Mouse (Mus musculus): Measurements from ENCODE around the gene Xpo6.

The Xpo6 gene

DNA sequence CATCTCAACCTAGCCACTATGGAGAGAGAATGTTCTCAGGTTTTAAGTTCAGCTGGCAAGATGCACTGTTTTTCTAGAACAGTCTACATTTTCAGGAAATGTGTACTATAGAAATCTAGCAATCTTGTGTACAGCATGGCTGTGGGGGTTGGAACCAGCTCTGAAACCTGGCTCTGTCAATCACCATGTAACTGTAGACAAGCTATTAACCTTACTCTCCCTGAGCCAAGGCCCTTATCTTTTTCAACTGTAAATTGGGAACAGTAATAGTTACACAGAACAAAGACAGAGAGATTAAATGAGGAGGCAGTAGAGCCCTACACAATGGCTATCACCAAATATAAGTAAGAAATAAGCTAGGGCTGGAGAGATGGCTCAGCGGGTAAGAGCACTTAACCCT lies 8.8 kb downstream of the Xpo6 start:
- DNase-seq (ENCODE audit: low spot score): no peak

DNA sequence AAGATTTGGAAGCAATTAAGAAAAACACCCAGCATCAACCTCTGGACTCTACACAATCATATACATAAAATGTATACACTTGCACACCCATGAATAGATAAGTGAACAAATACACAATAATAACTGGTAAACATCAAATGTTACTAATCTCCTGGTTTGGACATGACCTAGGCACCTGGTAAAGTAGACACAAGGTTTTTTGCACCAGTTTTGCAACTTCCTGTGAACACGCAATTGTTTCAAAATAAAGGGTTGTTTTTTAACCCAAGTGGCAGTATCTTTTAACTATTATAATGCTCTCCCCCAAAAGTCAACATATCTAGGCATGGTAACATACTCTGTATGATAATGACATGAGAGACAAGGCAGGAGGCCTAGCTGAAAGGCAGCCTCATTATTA lies 10.8 kb downstream of the Xpo6 start:
- DNase-seq (ENCODE audit: low spot score): no peak

DNA sequence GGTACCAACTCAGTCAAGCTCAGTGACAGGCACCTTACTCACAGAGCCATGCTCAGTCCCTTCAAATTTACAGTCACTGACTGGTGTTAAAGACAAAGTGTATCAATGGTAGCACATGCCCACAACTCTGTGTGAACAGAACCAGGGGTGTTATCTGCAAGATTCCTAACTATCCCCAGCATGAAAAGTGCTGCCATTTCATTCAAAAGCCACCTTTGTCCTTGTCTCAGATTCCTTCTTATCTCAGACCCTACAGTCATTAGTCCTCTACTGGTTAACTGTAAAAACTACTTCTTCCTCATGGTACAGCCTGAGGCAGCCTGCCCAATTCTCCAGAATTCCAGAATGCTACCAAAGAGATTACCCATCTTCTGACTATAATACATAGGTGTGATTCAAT lies 14.3 kb downstream of the Xpo6 start:
- no peak for DNase-seq (ENCODE audit: low spot score)

DNA sequence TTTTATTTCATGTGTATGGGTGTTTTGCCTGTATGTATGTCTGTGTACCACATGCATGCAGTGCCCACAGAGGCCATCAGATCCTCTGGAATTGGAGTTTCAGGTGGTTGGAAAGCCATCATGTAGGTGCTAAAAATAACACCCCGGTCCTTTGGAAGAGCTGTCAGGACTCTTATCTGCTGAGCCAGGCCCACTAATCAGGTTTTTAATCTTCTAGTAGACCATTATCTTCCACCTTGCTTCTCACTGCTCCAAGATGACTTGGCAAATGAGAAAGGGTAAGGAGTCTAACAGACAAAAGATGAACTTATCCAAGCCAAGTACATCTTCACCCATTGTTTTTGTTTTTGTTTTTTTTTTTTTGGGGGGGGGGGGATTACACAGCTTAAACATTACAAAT lies 16.7 kb downstream of the Xpo6 start:
- no peak for DNase-seq (ENCODE audit: low spot score)

DNA sequence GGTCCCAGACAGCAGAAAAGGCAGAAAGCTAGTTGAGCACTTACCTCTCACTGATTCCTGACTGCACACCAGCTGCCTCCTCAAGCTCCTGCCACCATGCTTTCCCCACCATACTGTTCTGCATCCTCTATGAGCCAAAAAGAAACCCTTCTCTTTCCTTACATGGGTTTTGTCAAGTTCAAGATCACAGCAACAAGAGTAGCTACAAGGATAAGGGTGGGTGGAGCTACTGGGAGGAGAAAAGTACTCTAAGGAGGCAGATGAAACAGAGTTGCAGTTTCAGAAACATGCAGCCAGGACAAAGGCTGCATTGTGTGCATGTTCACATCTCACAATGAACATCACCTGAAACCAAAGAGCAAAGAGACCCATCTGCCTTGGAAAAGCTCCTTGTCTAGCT lies 18.8 kb downstream of the Xpo6 start:
- DNase-seq (ENCODE audit: low spot score): peak; percentile 7

DNA sequence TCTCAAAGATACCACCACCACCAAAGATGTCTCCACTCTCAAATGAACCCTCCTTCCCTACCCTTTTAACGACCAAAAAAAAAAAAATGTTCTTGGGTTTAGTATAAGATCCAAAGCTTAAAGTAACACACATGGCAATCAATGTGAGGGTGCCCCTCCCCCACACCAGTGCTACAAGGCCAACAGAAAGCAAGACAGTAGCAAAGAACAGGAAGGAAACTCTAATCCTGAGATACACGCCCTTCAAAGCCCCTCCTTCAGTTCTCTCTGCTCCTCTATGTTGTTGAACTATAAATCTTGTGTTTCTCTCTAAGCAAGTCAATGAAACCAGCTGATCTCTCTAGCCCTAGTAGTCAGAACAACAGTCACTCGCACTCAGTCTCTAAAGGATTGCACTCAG lies 19.3 kb downstream of the Xpo6 start:
- DNase-seq (ENCODE audit: low spot score): peak; percentile 14

DNA sequence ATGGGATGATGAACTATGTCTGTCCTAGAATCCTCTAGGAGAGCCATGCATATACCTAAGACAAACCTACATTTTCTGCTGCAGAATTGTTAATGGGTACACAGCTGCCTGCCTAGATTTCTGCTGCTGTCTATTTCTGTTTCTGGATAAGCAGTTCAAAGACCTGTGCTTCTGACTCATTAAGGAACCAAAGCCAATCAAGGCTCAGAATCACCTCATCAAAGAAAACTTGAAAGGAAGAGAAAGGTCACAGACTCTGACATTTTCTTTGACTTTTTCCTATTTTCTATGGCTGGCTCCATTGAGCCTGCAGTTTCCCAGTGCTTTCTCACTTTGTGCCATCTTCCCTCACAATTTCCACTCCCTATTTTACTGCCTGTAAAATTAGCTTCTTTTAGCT lies 21.5 kb downstream of the Xpo6 start:
- no peak for DNase-seq (ENCODE audit: low spot score)

DNA sequence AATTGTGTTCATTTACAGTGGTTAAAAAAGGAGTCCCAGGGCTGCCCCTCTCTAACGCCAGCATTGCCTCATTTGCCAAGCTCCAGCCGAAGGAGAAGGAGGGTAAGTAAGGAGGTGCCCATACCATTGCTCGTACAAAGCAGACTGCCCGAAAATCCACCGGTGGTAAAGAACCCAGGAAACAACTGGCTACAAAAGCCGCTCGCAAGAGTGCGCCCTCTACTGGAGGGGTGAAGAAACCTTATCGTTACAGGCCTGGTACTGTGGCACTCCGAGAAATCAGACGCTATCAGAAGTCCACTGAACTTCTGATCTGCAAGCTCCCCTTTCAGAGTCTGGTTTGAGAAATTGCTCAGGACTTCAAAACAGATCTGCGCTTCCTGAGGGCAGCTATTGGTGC lies 24.3 kb downstream of the Xpo6 start:
- no peak for DNase-seq (ENCODE audit: low spot score)

DNA sequence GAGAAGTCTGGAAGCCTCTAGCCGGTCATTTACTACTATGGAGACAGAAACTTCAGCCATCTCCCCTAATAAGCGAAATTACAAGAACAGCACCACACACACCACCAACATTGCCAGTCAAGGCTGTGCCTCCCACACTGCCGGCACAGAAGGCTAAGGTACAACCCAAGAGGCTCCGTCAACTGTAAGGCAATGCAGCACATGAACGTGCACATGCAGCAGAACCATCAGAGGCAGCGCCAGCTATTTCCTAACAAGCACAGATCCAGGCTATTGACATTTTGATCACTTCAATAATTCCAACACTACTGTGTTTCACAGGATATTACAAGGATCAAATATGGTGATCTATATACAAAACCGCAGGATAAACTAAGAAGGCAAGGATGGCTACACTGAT lies 24.8 kb downstream of the Xpo6 start:
- DNase-seq (ENCODE audit: low spot score): no peak

DNA sequence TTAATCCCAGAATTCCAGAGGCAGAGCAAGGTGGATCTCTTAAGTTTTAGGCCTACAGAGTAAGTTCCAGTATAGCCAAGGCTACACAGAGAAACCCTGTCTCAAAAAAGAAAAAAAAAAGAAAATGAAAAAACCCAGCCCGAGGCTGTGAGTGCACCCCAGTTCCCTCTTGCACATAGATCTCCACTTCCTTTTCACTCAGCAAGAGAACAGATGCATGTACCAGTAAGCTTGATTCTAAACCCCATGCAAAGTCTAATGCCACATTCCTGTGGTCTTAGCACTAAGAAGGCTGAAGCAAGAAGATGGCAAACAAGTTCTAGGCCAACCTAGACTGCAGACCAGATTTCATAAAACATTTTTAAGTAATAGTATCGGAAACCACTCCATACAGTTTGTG lies 25.4 kb downstream of the Xpo6 start:
- DNase-seq (ENCODE audit: low spot score): no peak

DNA sequence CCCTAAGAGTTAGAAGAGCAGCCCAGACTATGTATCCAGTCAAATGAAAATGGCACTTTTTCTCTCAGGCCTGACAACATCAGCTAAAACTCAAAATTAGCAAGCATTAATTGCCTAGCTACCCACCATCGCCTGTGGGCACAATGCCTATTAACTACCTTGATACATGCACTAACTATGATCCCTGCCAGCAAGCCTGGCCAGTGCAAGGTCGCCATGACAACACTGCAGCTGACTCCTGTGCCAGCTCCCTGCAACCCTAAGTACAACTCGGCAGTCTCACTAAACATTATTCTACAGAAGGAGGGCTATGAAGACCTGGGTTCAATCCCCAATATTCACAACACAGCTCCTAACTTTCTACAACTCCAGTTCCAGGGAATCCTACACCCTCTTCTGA lies 28.3 kb downstream of the Xpo6 start:
- no peak for DNase-seq (ENCODE audit: low spot score)

DNA sequence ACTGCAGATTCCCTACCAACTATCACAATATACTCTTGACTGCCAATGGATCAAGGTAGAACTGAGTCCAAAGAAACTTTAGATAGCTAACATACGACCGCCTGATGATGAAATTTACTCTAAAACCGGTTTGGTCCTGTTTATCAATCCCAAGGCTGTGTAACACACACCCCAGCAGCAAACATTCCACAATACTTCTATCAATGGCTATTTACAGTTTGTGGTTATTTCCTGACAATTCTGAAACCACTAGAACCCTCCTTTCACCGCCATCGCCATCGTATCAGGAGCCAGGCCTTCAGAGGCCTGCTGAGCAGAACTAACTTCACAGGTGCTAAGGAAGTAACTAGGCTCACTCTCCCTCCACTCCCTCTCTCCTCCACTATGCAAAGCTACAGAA lies 31.7 kb downstream of the Xpo6 start:
- DNase-seq (ENCODE audit: low spot score): no peak

DNA sequence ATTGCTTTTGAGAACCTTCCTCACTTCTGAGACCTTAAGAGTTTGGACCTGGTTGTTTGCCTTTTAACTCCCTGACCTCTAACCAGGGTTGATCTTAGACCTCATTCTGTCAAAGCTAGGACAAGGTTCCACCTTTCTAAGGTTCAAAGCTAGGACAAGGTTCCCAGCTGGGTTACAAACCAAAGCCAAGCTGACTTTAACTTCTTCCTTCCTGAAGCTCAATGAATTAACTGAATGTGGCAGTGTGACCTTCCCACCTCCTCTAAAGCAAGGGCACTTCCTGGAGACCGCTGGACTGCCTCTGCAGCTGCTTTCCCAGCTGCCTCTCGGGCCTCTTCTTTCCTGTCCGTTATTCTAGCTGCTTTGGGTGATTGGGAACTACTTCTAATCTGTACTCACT lies 32.9 kb downstream of the Xpo6 start:
- DNase-seq (ENCODE audit: low spot score): peak; percentile 17

DNA sequence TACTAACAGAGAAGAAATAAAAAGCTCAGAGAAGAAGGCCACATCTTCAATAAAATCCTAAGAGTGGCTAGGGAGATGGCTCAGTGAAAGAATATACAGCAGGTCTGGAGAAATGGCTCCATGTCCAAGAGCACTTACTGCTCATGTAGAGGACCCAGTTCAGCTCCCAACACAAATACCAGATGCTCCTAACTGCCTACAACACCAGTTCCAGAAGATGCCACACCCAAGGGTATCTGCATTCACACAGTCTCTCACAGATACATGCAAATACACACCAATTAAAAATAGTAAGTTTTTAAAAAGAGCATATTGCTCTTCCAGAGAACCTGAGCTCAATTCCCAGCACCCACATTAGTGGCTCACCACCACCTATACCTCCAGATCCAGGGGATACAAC lies 33.7 kb downstream of the Xpo6 start:
- DNase-seq (ENCODE audit: low spot score): no peak

DNA sequence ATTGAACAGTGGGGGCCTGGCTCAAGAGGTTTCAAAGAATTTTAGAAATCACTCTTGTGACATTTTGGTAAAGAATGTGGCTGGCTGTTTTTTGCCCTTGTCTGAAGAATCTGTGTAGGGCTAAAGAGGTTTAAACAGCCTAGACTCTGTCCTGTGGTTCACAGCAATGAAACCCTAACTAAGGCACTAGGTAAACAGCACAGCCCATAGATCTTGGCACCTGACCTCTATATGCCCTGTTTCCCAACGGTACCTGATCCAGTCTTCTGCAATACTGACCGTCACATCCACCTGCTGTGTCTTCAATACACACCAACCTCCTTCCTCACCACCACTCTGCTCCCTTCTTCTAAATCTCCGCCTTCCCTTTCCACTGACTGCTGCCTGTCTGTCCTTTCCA lies 42.1 kb downstream of the Xpo6 start:
- no peak for DNase-seq (ENCODE audit: low spot score)

DNA sequence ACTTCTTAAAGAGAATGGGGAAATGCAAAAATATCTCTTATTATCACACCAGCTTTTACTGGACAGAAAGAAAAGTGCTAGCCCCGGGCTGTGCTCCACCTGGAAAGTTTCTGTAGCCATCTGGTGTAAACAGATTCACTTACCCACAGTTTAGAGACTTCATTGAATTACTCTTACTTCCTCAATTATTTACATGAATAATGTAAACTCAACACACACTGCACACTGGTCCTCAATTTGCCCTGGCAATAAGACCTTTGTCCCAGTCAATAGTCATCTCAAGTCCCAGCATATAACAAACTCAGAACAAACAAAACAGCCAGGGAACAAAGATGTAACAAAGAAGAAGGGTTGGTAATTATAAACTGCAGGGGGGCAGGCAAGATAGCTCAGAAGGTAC lies 44.6 kb downstream of the Xpo6 start:
- no peak for DNase-seq (ENCODE audit: low spot score)

DNA sequence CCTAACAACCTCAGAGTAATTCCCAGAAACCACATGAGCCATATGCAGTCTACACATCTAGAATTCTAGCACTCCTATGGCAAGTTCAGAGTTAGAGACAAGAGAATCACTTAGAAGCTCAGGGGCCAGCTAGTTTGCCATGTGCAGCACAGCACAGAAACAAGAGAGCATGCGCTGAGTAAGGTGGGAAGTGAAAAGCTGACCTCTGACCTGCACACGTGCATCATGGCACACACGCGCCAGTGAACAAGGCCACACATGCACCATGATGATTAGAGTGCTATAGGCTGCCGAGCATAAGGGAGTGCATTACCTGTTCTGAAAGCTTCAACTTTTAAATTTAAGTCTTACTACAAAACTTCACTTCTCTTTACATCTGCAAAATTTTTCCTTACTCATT lies 45.6 kb downstream of the Xpo6 start:
- no peak for DNase-seq (ENCODE audit: low spot score)

DNA sequence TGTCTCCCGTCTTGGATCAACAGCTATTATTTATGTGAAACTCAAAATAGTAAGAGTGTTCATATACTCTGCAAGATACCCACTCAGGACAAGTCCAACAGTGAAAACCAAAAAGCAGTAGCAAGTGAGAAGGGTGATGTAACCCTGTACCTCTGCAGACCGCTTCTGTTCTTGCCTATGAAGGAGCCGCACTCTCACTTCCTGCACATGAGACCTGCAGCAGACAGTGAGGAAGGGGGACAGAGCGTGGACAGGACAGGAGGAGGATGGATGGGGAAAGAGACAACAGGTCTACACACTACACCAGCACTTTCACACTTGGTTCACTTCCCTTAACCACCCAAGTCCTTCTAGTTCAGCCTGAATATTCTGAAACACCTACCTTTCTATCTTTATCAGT lies 48.0 kb downstream of the Xpo6 start:
- DNase-seq (ENCODE audit: low spot score): no peak

DNA sequence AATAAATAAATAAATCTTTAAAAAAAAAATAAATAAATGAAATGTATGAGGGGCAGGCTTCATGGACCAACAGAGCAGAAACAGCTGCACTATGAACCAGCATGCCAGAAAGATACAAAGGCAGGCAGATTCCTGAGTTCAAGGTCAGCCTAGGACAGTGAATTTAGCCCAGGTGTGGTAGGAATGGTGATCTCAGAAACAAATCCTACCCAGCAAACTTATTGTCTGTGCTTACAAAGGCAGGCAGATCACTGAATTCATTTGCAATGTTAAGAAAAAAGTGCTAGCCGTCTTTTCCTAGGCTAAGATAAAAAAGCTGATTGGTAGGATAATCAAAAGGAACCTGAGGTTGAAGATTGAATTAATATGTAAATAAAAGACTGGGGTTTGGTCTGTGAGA lies 54.1 kb downstream of the Xpo6 start:
- DNase-seq (ENCODE audit: low spot score): no peak

DNA sequence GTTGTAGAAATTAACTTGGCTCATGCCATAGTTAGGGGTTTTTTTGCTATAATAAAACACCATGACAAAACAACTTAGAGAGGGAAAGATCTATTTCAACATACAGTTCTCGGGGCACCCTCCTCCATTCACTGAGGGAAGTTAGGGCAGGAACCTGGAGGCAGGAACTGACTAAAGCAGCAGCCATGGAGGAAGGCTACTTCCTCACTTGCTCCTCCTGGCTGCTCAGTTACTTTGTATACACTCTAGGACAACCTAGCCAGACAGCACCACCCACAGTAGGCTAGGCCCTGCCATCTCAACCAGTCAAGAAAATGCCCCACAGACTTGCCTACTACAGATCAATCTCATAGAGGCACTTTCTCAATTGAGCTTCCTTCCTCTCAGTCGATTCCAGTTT lies 55.9 kb downstream of the Xpo6 start:
- no peak for DNase-seq (ENCODE audit: low spot score)

DNA sequence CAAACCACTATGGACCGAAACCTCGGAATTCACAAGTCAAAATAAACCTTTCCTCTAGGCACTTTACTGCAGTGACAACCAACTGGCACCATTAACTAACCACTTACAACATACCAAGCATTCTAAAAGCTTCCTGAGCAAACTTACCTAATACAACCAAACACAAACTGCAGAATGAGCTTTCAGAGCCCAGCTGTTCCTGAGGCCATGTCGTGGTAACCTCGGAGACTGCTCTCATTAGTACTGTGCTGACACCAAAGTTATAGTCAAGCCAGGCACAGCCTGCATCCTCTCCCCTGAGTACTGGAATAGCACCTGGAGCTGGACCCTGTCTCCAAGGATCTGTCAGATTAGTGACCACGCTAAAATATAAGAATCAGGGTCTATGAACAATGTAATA lies 62.5 kb downstream of the Xpo6 start:
- no peak for DNase-seq (ENCODE audit: low spot score)

DNA sequence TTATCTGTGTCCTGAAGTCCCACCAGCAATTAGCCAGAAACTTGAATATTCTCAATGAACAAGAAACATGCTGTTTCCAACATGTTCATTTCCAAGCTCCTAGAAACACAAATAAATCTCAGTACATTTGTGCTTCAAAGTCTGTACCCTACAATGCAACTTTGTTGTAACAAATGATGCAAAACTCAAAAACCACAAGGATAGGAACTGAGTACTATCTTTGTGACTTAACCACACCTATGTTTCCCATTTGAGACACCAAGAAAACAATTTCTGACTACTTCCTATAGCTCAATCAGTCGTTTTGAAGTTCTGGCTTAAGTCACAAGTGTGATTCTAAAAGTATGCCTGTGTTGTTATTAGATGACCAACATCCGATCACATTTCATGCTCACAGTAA lies 64.9 kb downstream of the Xpo6 start:
- no peak for DNase-seq (ENCODE audit: low spot score)

DNA sequence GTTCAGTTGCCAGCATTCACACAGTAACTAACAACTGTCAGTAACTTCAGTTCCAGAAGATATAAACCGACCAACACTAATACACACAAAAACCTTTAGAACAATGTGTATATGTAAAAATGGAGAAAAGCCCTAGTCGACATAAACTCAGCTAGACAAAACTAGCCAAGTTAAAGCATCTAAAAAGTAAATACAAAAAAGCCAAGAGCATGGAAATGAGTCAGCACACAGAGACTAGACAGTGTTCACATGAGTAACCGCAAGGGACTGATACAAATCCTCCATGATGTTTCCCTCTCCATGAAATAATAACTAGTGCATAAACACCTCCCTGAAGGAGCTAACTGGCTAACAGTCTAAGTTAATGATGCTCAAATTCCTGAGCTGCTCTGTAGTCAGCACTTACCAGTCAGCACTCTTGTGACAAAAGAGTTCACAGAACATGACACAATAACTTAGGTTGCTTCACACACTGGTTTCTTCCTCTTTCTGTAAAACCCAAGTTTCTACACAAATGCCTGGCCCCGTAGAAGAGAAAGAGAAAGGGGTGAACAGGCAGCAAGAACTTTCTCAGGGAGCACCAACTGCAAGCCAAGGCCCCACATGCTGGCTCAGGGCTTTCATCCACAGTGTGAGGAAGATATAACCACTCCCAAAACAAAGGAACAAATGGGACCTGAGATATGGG lies 65.5 kb downstream of the Xpo6 start:
- DNase-seq (ENCODE audit: low spot score): no peak

DNA sequence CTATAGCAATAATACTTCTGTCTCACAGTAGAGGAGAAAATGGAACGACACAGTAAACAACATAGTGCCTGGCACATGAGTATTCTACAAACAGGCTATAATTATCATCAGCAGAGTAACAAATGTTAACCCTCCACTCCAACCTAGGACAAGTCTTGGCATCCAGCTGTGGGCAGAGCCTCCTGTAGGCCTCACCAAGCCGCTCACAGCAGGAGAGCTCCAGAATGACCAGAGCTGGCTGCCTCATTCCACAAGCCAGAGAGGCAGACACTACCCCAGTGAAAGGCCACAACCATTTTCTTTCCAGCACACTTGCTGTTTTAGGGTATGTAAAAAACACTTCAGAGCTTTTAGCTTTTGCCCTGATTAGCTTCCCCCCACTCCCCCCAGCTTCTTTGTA lies 72.6 kb downstream of the Xpo6 start:
- DNase-seq (ENCODE audit: low spot score): no peak

DNA sequence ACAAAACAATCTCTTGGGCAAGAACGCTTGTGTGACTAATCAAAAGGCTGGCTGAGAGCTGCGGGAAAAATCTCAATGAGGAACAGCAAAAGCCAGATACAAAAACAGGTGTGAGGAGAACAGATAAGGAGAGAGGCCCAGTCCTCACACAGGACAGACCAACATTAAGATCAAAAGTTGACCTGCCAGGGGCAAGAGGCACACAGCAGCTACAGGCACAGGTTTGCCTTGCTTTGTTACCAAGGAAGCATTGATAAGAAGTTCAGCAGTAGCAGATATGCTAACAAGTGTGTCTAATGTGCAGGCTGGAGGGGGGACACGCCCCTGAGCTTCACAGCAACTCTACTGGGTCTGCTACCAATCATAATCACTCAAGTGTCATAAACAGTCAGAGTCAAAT lies 73.8 kb downstream of the Xpo6 start:
- DNase-seq (ENCODE audit: low spot score): no peak
